ENCODE assay signal across 8 mouse cellular contexts in the genomic region with DNA sequence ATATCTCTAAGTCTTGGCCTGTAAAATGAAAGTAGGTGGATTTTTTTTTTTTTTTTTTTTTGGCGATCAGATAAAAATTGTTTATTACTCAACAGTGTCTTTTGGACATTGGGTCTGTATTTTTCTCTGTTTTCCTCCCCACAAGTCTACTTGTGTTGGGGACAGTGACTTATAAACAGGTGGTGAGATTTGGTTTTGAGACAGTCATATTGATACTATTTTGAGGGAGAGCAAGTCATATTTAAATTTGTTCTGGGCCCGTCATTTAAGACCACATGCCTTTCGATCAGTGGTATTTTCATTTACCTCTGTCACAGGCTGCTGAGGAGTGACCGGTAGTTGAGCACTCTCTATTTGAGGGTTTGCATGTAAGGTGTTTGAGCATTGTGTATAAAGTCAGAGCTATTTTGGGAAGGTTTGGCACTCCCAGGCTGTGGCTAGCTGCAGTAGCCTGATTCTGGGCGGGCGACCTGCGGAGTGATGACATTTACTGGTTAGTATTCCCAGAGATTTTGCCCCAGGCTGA. TPM values are rescaled to one million over a fixed set of nuclear protein-coding genes. Genes with fewer than 3 reads are reported as not detected.
A peak's percentile ranks its signal among the peaks of the same experiment; 100 is the strongest.
DNase-seq lines count a peak whose midpoint lies in the region; ATAC-seq lines count a peak whose summit lies in the region.

No protein-coding gene starts in this region.

- no peaks in the 10 kb centered on the region for H3K27me3 ChIP-seq in kidney, embryonic 15.5 days
- no peaks in the 10 kb centered on the region for H3K27me3 ChIP-seq in heart, embryonic 10.5 days (ENCODE audit: insufficient read depth, poor library complexity, severe bottlenecking)
- no peaks in the 10 kb centered on the region for H3K27me3 ChIP-seq in limb, embryonic 15.5 days

- H3K27ac ChIP-seq in kidney, embryonic 15.5 days, result no peak overlapping the region
- peak overlapping the region; percentile 96 for H3K27ac ChIP-seq in heart, embryonic 10.5 days
- no peak overlapping the region for H3K27ac ChIP-seq in limb, embryonic 15.5 days

- no peak for DNase-seq in kidney, adult 18-20 months
- peak; percentile 32 for DNase-seq in embryo, embryonic 10 days (ENCODE audit: low spot score)
- DNase-seq in heart, embryonic 10.5 days (ENCODE audit: low spot score), result peak; percentile 92
- DNase-seq in urinary bladder, adult 2 months (ENCODE audit: low spot score), result no peak
- DNase-seq in spleen, postnatal 36 days (ENCODE audit: low spot score in 2 of 2), result no peak
- no peak for DNase-seq in spleen, adult 18-20 months

- no peaks in the 10 kb centered on the region for H3K9me3 ChIP-seq in kidney, embryonic 15.5 days (replicated peaks)
- H3K9me3 ChIP-seq in heart, embryonic 10.5 days, result no peaks in the 10 kb centered on the region
- no peaks in the 10 kb centered on the region for H3K9me3 ChIP-seq in limb, embryonic 15.5 days

- H3K36me3 ChIP-seq in kidney, embryonic 15.5 days, result no peaks in the 10 kb centered on the region
- H3K36me3 ChIP-seq in heart, embryonic 10.5 days, result peaks cover 18% of the 10 kb centered on the region; the same call in 1 of the 2 replicates
- no peaks in the 10 kb centered on the region for H3K36me3 ChIP-seq in limb, embryonic 15.5 days

- peak overlapping the region; percentile 85 for H3K4me3 ChIP-seq in kidney, embryonic 15.5 days (replicated peaks)
- H3K4me3 ChIP-seq in heart, embryonic 10.5 days, result peak overlapping the region; percentile 92
- H3K4me3 ChIP-seq in limb, embryonic 15.5 days, result peak overlapping the region; percentile 5; the same call in 1 of the 2 replicates

- 0 out of 2 replicates have a peak overlapping the region, but pooled peaks have one; percentile 35 for H3K9ac ChIP-seq in kidney, embryonic 15.5 days
- H3K9ac ChIP-seq in limb, embryonic 15.5 days, result no peak overlapping the region

- ATAC-seq in kidney, embryonic 15.5 days (replicated peaks; ENCODE audit: low FRiP score), result no peak
- ATAC-seq in limb, embryonic 15.5 days (ENCODE audit: insufficient number of reproducible peaks, low FRiP score, low TSS enrichment, low read depth), result no peak

- H3K4me2 ChIP-seq in kidney, embryonic 15.5 days, result peak overlapping the region; percentile 79
- peak overlapping the region; percentile 22; the same call in 1 of the 2 replicates for H3K4me2 ChIP-seq in limb, embryonic 15.5 days

- H3K4me1 ChIP-seq in kidney, embryonic 15.5 days, result peaks cover 32% of the 10 kb centered on the region
- peaks cover 32% of the 10 kb centered on the region for H3K4me1 ChIP-seq in heart, embryonic 10.5 days
- H3K4me1 ChIP-seq in limb, embryonic 15.5 days, result peaks cover 13% of the 10 kb centered on the region; the same call in 1 of the 2 replicates

- WGBS in kidney, embryonic 15.5 days, result 27% methylated on average over 7 of the region's 7 CpGs
- 4% methylated on average over 7 of the region's 7 CpGs for WGBS in heart, embryonic 10.5 days
- 34% methylated on average over 7 of the region's 7 CpGs for WGBS in limb, embryonic 15.5 days

RNA-seq across cellular contexts. Expression of a gene that starts 1.5 kb away (rescaled TPM):
- polyA plus RNA-seq in kidney, embryonic 15.5 days (2015; fragmentation: Nextera tagmentation; extraction: Ambion mirVana), result 33.1 and 36.2 TPM in 2 replicates
- polyA plus RNA-seq in heart, embryonic 10.5 days (2016; fragmentation: Nextera tagmentation; extraction: Ambion mirVana), result 86.2 and 146 TPM in 2 replicates
- polyA plus RNA-seq in limb, embryonic 15.5 days (2015; fragmentation: Nextera tagmentation; extraction: Ambion mirVana), result 27.5 and 34.6 TPM in 2 replicates
- polyA plus RNA-seq in urinary bladder, adult 2 months (2012; rRNA removed), result 14.7 and 17.9 TPM in 2 replicates

RNA-seq across cellular contexts. Expression of a gene that starts 21.9 kb away (rescaled TPM):
- polyA plus RNA-seq in kidney, embryonic 15.5 days (2015; fragmentation: Nextera tagmentation; extraction: Ambion mirVana), result 0.10 and 0.32 TPM in 2 replicates
- polyA plus RNA-seq in heart, embryonic 10.5 days (2016; fragmentation: Nextera tagmentation; extraction: Ambion mirVana), result not detected in 2 replicates
- polyA plus RNA-seq in limb, embryonic 15.5 days (2015; fragmentation: Nextera tagmentation; extraction: Ambion mirVana), result not detected in 2 replicates
- polyA plus RNA-seq in urinary bladder, adult 2 months (2012; rRNA removed), result 0.17 and 0.21 TPM in 2 replicates

Comparison
In these comparisons a context has a peak if more than half of its experiments do, and no peak if none do; other contexts are left out.
1. H3K4me3 ChIP-seq: peak in every context shown above with its lines; median percentile 92 in heart, embryonic 10.5 days; 85 in kidney, embryonic 15.5 days; 5 in limb, embryonic 15.5 days.
2. DNase-seq: peak in embryo, embryonic 10 days (single experiment) and heart, embryonic 10.5 days (single experiment); none in kidney, adult 18-20 months (single experiment), urinary bladder, adult 2 months (single experiment), spleen, postnatal 36 days (0 of 2) and spleen, adult 18-20 months (0 of 2).